Mouse (Mus musculus) left cerebral cortex, postnatal 4 days (tissue): ENCODE data around the gene Hmgcll1. TPM values are rescaled to one million over a fixed set of nuclear protein-coding genes. Genes with fewer than 3 reads are reported as not detected.

Source experiments
- DNase-seq: peaks from one replicate; pipeline ENCODE4 v3.0.0-alpha.2; 2022
- intact Hi-C: fragments of 180-260 bp; cut with DNase I; formaldehyde crosslinking; loops from one replicate; pipeline ENCODE4 v1.15.1; 2025
- total RNA-seq, 2 experiments: library from RNA; stranded (reverse); gene quantifications; 2 replicates each; pipeline ENCODE4 v1.2.3; 2021

Gene Hmgcll1
- total RNA-seq = 10 to 100 TPM; 28.8 to 30.0 TPM

GRCm38 (mm10) chr9:76014631-76015531 lies at the start of gene Hmgcll1:
Hmgcll1 (plus strand) TSS chr9:76014855.
- peak; percentile 62 for DNase-seq
- intact Hi-C loops = no loop called here

- intact Hi-C loops = no loop called here
- no peak for DNase-seq
Observed at GRCm38 (mm10) chr9:75980097-75980496, 34.6 kb upstream of the Hmgcll1 start.

GRCm38 (mm10) chr9:75981139-75981538 lies 33.5 kb upstream of the Hmgcll1 start:
- intact Hi-C loops = no loop called here
- no peak for DNase-seq

GRCm38 (mm10) chr9:75989491-75989890 lies 25.2 kb upstream of the Hmgcll1 start:
- intact Hi-C loops = no loop called here
- DNase-seq = no peak

GRCm38 (mm10) chr9:75998791-75999350 lies 15.8 kb upstream of the Hmgcll1 start:
- DNase-seq = no peak

GRCm38 (mm10) chr9:76000876-76001858 lies 13.5 kb upstream of the Hmgcll1 start:
- intact Hi-C loops = no loop called here
- peak; percentile 49 for DNase-seq

More at GRCm38 (mm10) chr9:75998791-75999350, 15.8 kb upstream of the Hmgcll1 start:
- intact Hi-C loops = no loop called here

GRCm38 (mm10) chr9:76003066-76003465 lies 11.6 kb upstream of the Hmgcll1 start:
- DNase-seq = no peak
- intact Hi-C loops = no loop called here

GRCm38 (mm10) chr9:76003637-76004036 lies 11.0 kb upstream of the Hmgcll1 start:
- DNase-seq = no peak
- intact Hi-C loops = no loop called here

- intact Hi-C loops = no loop called here
- no peak for DNase-seq
Observed at GRCm38 (mm10) chr9:76007342-76007970, 7.2 kb upstream of the Hmgcll1 start.

GRCm38 (mm10) chr9:76013789-76014188 lies 866 bp upstream of the Hmgcll1 start:
- intact Hi-C loops = no loop called here
- no peak for DNase-seq

GRCm38 (mm10) chr9:76015971-76016370 lies 1.3 kb downstream of the Hmgcll1 start:
- intact Hi-C loops = no loop called here
- no peak for DNase-seq

GRCm38 (mm10) chr9:76016506-76016905 lies 1.9 kb downstream of the Hmgcll1 start:
- DNase-seq = no peak
- intact Hi-C loops = no loop called here

GRCm38 (mm10) chr9:76023551-76023973 lies 8.9 kb downstream of the Hmgcll1 start:
- intact Hi-C loops = no loop called here
- DNase-seq = no peak

GRCm38 (mm10) chr9:76024277-76025246 lies 9.9 kb downstream of the Hmgcll1 start:
- intact Hi-C loops = no loop called here
- no peak for DNase-seq

- intact Hi-C loops = no loop called here
Observed at GRCm38 (mm10) chr9:76029471-76030199, 15.0 kb downstream of the Hmgcll1 start.

GRCm38 (mm10) chr9:76035058-76035457 lies 20.4 kb downstream of the Hmgcll1 start:
- no peak for DNase-seq
- intact Hi-C loops = no loop called here

More at GRCm38 (mm10) chr9:76029471-76030199, 15.0 kb downstream of the Hmgcll1 start:
- DNase-seq = no peak

- intact Hi-C loops = no loop called here
- no peak for DNase-seq
Observed at GRCm38 (mm10) chr9:76038327-76039103, 23.9 kb downstream of the Hmgcll1 start.

GRCm38 (mm10) chr9:76039711-76040110 lies 25.1 kb downstream of the Hmgcll1 start:
- DNase-seq = no peak

More at GRCm38 (mm10) chr9:76039711-76040110, 25.1 kb downstream of the Hmgcll1 start:
- intact Hi-C loops = no loop called here
